Mouse (Mus musculus) embryo, embryonic 11.5 days (tissue): ENCODE results near the gene Gm17727.
"Not testable (repeated sequence)": the region's sequence is repeated elsewhere in the genome, so short reads cannot be mapped to it uniquely, and the experiment has no call there.

Source experiments
- DNase-seq: peaks from one replicate; pipeline ENCODE4 v3.0.0-alpha.2; 2012; ENCODE audit warnings: low read depth, low spot score

Gene Gm17727

DNA sequence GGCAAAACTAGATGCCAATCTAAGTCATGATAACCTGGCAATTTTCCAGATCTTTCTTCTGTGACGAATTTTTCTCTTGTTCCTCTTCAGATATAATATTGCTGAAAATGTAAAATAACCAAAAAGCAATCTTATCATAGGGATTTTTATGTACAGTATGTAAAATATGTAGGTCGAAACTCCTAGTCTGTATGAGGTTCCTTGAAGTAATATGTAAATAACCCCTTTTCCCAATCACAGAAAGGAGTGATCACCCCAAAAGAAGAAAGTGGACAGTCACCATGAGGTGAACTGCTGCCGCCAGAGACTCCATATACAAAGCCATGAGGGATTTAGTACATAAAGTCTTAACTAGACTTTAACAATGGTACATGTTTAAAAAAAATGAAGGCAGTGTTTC, at the start of gene Gm17727:
Gm17727 (minus strand) TSS at position 101 of the 400 bp plus-strand sequence.
- DNase-seq, result no peak

DNA sequence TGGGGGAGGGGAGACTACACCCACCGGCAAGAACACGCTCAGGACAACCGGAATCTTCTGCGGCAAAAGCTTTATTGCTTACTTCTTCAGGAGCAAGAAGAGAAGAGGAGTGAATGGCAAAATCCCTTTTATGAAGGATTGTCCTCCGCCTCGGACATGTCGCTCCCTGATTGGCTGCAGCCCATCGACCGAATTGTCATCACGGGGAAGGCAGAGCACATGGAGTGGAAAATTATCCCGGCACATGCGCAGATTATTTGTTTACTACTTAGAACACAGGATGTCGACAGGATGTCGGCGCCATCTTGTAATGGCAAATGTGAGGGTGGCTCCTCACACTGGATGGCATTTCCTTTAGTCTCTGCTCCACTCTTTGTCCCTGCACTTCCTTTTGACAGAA, 40.0 kb upstream of the Gm17727 start:
- DNase-seq, result not testable (repeated sequence)

DNA sequence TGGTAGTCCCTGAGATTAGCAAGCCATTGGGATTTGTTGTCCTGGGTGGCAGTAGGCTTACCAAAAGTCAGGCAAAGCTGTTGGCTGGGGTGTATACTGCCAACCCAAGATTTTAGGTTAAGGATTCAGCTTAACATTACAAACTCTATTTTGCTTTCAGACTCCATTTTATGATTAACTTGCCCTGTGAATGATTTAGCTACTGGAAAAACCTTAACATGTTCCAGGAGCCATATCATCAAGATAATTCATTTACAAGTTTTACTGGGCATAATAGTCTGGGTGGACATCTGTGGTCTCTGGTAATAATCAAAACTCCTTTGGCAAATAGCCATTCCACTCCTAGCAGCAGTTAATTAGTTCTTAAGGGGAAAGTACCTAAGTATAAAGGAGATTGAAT, 20.2 kb upstream of the Gm17727 start:
- DNase-seq, result no peak

DNA sequence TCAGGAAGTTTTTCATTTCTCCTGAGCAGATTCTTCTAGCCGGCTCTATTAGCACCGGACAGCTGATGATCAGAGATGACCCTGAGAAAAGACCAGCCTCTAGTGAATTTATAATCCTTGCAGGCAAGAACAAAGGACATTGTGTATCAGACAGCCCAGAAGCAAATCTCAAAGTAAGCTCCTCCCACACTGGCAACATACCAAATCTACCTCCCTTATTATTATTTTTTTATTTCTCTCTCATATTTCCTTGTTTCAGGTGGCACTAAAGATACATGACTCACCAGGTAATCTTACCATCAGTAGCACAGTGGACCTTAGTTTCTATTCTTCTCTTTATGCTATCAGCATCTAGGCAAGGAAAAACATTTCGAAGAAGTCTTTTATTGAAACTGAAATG, 12.1 kb upstream of the Gm17727 start, which contains the start of the genes Gm27235 and D730048I06Rik:
Gm27235 (minus strand) TSS at position 101 of the 400 bp plus-strand sequence.
D730048I06Rik (minus strand) TSS at position 112 of the 400 bp plus-strand sequence.
- no peak for DNase-seq

DNA sequence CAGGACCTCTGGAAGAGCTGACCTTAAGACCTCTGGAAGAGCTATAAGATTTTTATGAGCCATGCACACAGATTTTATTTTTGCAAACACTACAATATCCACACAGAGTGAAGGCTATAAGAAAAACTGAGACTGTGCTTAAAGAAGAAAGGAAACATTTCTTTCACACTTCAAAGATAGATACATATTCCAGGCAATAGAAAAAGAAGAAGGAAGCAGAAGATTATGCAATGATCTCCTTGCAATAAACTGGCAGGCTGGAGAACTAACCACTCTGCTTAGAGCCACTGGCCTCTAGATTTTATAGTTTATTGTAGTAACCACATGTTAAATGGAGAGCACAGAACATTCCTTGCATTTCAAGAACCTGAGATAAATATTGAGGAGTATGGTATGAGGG, 21.1 kb downstream of the Gm17727 start:
- no peak for DNase-seq

DNA sequence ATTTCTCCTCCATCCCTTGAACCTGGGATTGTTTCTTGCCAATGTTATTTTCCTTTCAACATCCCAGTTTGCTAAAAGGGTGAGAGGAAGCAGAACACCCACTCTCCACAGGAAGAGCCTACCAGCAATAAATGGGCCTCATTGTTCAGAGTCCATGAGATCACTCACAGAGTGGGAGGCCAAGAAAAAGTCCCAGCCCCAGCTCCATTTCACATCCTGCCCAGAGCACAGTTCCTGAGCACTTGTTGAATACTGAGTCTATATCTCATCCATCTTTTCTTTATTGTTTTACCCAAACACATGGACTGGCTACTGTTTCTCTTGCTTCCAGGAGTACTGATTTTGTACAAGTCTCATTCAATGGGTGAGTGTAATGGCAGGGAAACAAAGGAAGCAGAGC, 37.2 kb downstream of the Gm17727 start, which contains the start of gene Gm17677:
Gm17677 (plus strand) TSS at position 301 of the 400 bp plus-strand sequence.
- no peak for DNase-seq
